Mouse (Mus musculus) CH12.LX (cell line): Measurements from ENCODE around the gene Tas2r135. TPM values are rescaled to one million over a fixed set of nuclear protein-coding genes. Genes with fewer than 3 reads are reported as not detected.

ENCODE experiments used
- DNase-seq: peaks from one replicate; pipeline ENCODE4 v3.0.0-alpha.2; 2013; ENCODE audit errors: extremely low read depth
- H3K27ac ChIP-seq: 2 replicates; pipeline ENCODE4 v1.5.1; 2012; ENCODE audit warnings: low read depth, mild to moderate bottlenecking, control low read depth, moderate library complexity; ENCODE audit not compliant: insufficient read depth
- H3K27me3 ChIP-seq: replicated peaks from 2 replicates; pipeline ENCODE3; 2012; ENCODE audit warnings: inconsistent platforms
- H3K36me3 ChIP-seq, 2 experiments: replicated peaks in 1 of 2; 2 replicates each; pipeline versions ENCODE3 to v1.6.1; 2012; ENCODE audit warnings: inconsistent platforms in 1 of 2, low read length in 1 of 2, mild to moderate bottlenecking in 1 of 2, mixed read lengths in 1 of 2, moderate library complexity in 1 of 2; ENCODE audit not compliant: control insufficient read depth in 1 of 2, insufficient read depth in 1 of 2
- H3K4me1 ChIP-seq, 2 experiments: 2 replicates each; pipeline ENCODE4 v1.6.1; 2012; ENCODE audit warnings: inconsistent platforms in 1 of 2, moderate library complexity in 1 of 2; ENCODE audit not compliant: insufficient read depth in 2 of 2, control insufficient read depth in 1 of 2
- H3K4me2 ChIP-seq: 2 replicates; pipeline ENCODE4 v1.6.1; 2012; ENCODE audit warnings: low read depth, mild to moderate bottlenecking, control low read depth; ENCODE audit not compliant: poor library complexity, insufficient read depth, severe bottlenecking
- H3K4me3 ChIP-seq, 3 experiments: fragments of 150-350 bp in 1 of 3; sonication (generic) in 1 of 3; replicated peaks in 1 of 3; 2 replicates each; pipeline versions ENCODE3 to v1.5.1; 2011 to 2012; ENCODE audit warnings: low read depth in 2 of 3, low read length in 2 of 3, mild to moderate bottlenecking in 2 of 3, moderate library complexity in 2 of 3, control low read depth in 1 of 3, improper control_type of control experiment in 1 of 3, inconsistent platforms in 1 of 3, mixed read lengths in 1 of 3; ENCODE audit not compliant: poor library complexity in 1 of 3
- H3K79me2 ChIP-seq: replicated peaks from 2 replicates; pipeline ENCODE4 v1.6.1; 2012; ENCODE audit warnings: mild to moderate bottlenecking, moderate library complexity; ENCODE audit not compliant: control insufficient read depth, poor library complexity, insufficient read depth, severe bottlenecking; ENCODE audit errors: extremely low read depth
- H3K9ac ChIP-seq: 2 replicates; pipeline ENCODE4 v1.6.1; 2012; ENCODE audit warnings: low read depth, mild to moderate bottlenecking, control low read depth, moderate library complexity; ENCODE audit not compliant: insufficient read depth
- H3K9me3 ChIP-seq: replicated peaks from 2 replicates; pipeline ENCODE3; 2012; ENCODE audit warnings: low read length, inconsistent platforms, mixed read lengths
- BHLHE40 ChIP-seq: IDR thresholded peaks from 2 replicates; pipeline ENCODE4 v1.6.1; 2011; ENCODE audit warnings: mild to moderate bottlenecking, low read depth, low read length, improper control_type of control experiment
- CHD1 ChIP-seq: IDR thresholded peaks from 2 replicates; pipeline ENCODE4 v1.6.1; 2012; ENCODE audit warnings: low read depth, low read length, improper control_type of control experiment, inconsistent platforms
- E2F4 ChIP-seq: IDR thresholded peaks from 2 replicates; pipeline ENCODE4 v1.6.1; 2011; ENCODE audit warnings: low read depth, low read length, improper control_type of control experiment; ENCODE audit not compliant: insufficient replicate concordance
- ELF1 ChIP-seq: IDR thresholded peaks from 2 replicates; pipeline ENCODE4 v1.6.1; 2014; ENCODE audit warnings: low read depth, mild to moderate bottlenecking, inconsistent platforms, low read length, improper control_type of control experiment
- EP300 ChIP-seq: IDR thresholded peaks from 2 replicates; pipeline ENCODE4 v1.6.1; 2011; ENCODE audit warnings: low read length, improper control_type of control experiment
- GABPA ChIP-seq: IDR thresholded peaks from 2 replicates; pipeline ENCODE4 v1.6.1; 2012; ENCODE audit warnings: low read depth, low read length, improper control_type of control experiment, inconsistent platforms; ENCODE audit not compliant: insufficient replicate concordance
- HCFC1 ChIP-seq: IDR thresholded peaks from 2 replicates; pipeline ENCODE4 v1.6.1; 2012; ENCODE audit warnings: low read depth, mild to moderate bottlenecking, inconsistent platforms, low read length, improper control_type of control experiment
- JUND ChIP-seq: conservative IDR thresholded peaks from 2 replicates; pipeline ENCODE4 v1.6.1; 2011; ENCODE audit warnings: low read depth, low read length, improper control_type of control experiment
- MAFK ChIP-seq: IDR thresholded peaks from 2 replicates; pipeline ENCODE4 v1.6.1; 2011; ENCODE audit warnings: low read length, improper control_type of control experiment; ENCODE audit not compliant: insufficient replicate concordance
- MAX ChIP-seq: IDR thresholded peaks from 2 replicates; pipeline ENCODE4 v1.6.1; 2011; ENCODE audit warnings: low read length, improper control_type of control experiment
- MXI1 ChIP-seq: IDR thresholded peaks from 2 replicates; pipeline ENCODE4 v1.6.1; 2011; ENCODE audit warnings: mild to moderate bottlenecking, low read depth, low read length, improper control_type of control experiment
- MYC ChIP-seq: IDR thresholded peaks from 2 replicates; pipeline ENCODE4 v1.6.1; 2011; ENCODE audit warnings: low read depth, mild to moderate bottlenecking, improper control_type of control experiment, low read length
- NELFE ChIP-seq: IDR thresholded peaks from 2 replicates; pipeline ENCODE4 v1.6.1; 2011; ENCODE audit warnings: low read depth, low read length, improper control_type of control experiment
- NRF1 ChIP-seq: IDR thresholded peaks from 2 replicates; pipeline ENCODE4 v1.6.1; 2014; ENCODE audit warnings: low read depth, mild to moderate bottlenecking, inconsistent platforms, low read length, improper control_type of control experiment, moderate library complexity
- POLR2AphosphoS2 ChIP-seq: IDR thresholded peaks from 2 replicates; pipeline ENCODE4 v1.6.1; 2011; ENCODE audit warnings: low read depth, low read length, improper control_type of control experiment
- RAD21 ChIP-seq: IDR thresholded peaks from 2 replicates; pipeline ENCODE4 v1.6.1; 2011; ENCODE audit warnings: low read depth, mild to moderate bottlenecking, low read length, improper control_type of control experiment, moderate library complexity
- RCOR1 ChIP-seq: conservative IDR thresholded peaks from 2 replicates; pipeline ENCODE4 v1.6.1; 2012; ENCODE audit warnings: low read depth, mild to moderate bottlenecking, inconsistent platforms, low read length, improper control_type of control experiment
- SMC3 ChIP-seq: IDR thresholded peaks from 2 replicates; pipeline ENCODE4 v1.6.1; 2011; ENCODE audit warnings: low read depth, low read length, improper control_type of control experiment
- TCF12 ChIP-seq: IDR thresholded peaks from 2 replicates; pipeline ENCODE4 v1.6.1; 2014; ENCODE audit warnings: low read depth, mild to moderate bottlenecking, inconsistent platforms, low read length, improper control_type of control experiment
- UBTF ChIP-seq: IDR thresholded peaks from 2 replicates; pipeline ENCODE4 v1.6.1; 2012; ENCODE audit warnings: low read depth, mild to moderate bottlenecking, inconsistent platforms, low read length, improper control_type of control experiment, moderate library complexity
- USF1 ChIP-seq: IDR thresholded peaks from 2 replicates; pipeline ENCODE4 v1.6.1; 2014; ENCODE audit warnings: low read depth, mild to moderate bottlenecking, inconsistent platforms, low read length, improper control_type of control experiment
- ZC3H11A ChIP-seq: IDR thresholded peaks from 2 replicates; pipeline ENCODE4 v1.6.1; 2012; ENCODE audit warnings: low read depth, mild to moderate bottlenecking, inconsistent platforms, low read length, improper control_type of control experiment
- ZKSCAN1 ChIP-seq: IDR thresholded peaks from 2 replicates; pipeline ENCODE4 v1.6.1; 2012; ENCODE audit warnings: low read depth, inconsistent platforms, low read length, improper control_type of control experiment, borderline replicate concordance
- ZMIZ1 ChIP-seq: IDR thresholded peaks from 2 replicates; pipeline ENCODE4 v1.6.1; 2012; ENCODE audit warnings: low read depth, mild to moderate bottlenecking, inconsistent platforms, low read length, improper control_type of control experiment
- ZNF384 ChIP-seq: IDR thresholded peaks from 2 replicates; pipeline ENCODE4 v1.6.1; 2012; ENCODE audit warnings: low read depth, low read length, improper control_type of control experiment, inconsistent platforms
- dilution Hi-C: fragments of 300-500 bp; cut with MboI; formaldehyde crosslinking; loops from 2 replicates; pipeline ENCODE4 v1.14.3; 2020; ENCODE audit warnings: low sequenced_read_pairs; ENCODE audit not compliant: extremely low pct_unique_long_range_greater_than_20kb, extremely low pct_ligation_motif_present
- in situ Hi-C: fragments of 300-500 bp; cut with MboI; formaldehyde crosslinking; loops from 3 replicates; pipeline ENCODE4 v1.14.3; 2019; ENCODE audit warnings: low sequenced_read_pairs, low pct_ligation_motif_present, low pct_unique_long_range_greater_than_20kb, mixed read lengths
- polyA plus RNA-seq: library from polyadenylated mRNA; unstranded; fragments of >175 nt; gene quantifications from 2 replicates; pipeline ENCODE4 v1.2.1, GENCODE M21; 2012; ENCODE audit warnings: low read depth; ENCODE audit not compliant: insufficient read length
- total RNA-seq, 2 experiments: library from RNA; depleted of rRNA; stranded (reverse); fragments of 300-350 nt in 1 of 2; fragments of >200 nt in 1 of 2; gene quantifications; 2 replicates each; pipeline ENCODE4 v1.2.3; 2012 to 2014

Tas2r135 gene
- total and polyA plus RNA-seq, 3 experiments = not detected

- TF ChIP-seq CHD1 (no peak), E2F4 (no peak), TCF12 (no peak), ELF1 (no peak), MAX (no peak)
- TF ChIP-seq, all 38 proteins: peak for 0
- Histone ChIP-seq H3K27ac (no peak overlapping the region), H3K4me3 (no peak overlapping the region), H3K36me3 (no peaks in the 10 kb centered on the region), H3K4me2 (no peak overlapping the region), H3K9ac (no peak overlapping the region), H3K79me2 (no peaks in the 10 kb centered on the region), H3K27me3 (no peaks in the 10 kb centered on the region), H3K9me3 (no peaks in the 10 kb centered on the region), H3K4me1 (no peaks in the 10 kb centered on the region)
- in situ Hi-C loops = no loop called here
- dilution Hi-C loops = no loop called here
- no peak for DNase-seq
Observed at GRCm38 (mm10) chr6:42369870-42370269, 35.4 kb upstream of the Tas2r135 start.

DNA sequence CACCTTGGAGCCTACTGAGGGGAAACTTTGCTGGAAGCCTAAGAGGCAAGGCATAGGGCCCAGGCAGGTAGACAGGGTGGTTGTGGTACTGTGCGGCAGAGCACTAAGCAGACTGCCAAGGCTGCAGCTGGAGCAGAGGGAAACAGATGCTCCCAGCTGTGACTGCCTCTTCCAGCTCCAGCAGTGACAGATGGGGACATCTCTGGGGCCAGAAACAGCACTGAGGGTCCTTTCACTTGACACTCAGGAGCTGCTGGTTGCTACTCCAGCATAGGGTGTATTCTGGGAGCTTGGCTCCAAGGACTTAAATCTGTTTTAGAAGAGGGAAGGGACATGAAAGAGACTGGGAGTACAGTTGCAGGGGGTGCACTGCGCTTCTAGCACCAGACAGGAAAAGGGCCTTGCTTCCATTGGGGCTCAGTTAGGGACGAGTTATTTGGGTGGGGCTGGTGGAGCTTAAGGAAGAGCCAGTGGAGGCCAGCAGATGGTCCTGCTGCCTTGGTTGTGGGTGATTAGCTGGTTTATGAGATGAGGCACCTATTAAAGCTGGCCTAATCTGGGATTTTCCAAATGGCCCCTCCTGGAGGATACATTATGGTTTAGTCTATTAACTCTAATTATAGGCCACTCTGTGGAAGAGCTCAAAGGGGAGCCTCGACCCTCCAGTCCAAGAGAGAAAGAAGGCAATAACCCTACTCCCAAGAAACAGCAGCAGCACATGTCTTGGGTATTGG lies 34.4 kb upstream of the Tas2r135 start:
- no peak for TF ChIP-seq USF1
- no peak for TF ChIP-seq RCOR1
- TF ChIP-seq, all 38 proteins: peak for 0
- no peak overlapping the region for H3K4me2 ChIP-seq
- H3K27me3 ChIP-seq = no peaks in the 10 kb centered on the region
- no peak overlapping the region for H3K4me3 ChIP-seq
- DNase-seq = no peak
- dilution Hi-C loops = no loop called here
- in situ Hi-C loops = no loop called here
- H3K9ac ChIP-seq = no peak overlapping the region
- H3K4me1 ChIP-seq = peaks cover 0 to 5% of the 10 kb centered on the region in 2 experiments; a peak in 2 of 4 replicates
- H3K9me3 ChIP-seq = no peaks in the 10 kb centered on the region
- no peaks in the 10 kb centered on the region for H3K79me2 ChIP-seq
- H3K27ac ChIP-seq = no peak overlapping the region
- no peaks in the 10 kb centered on the region for H3K36me3 ChIP-seq

- Histone ChIP-seq H3K79me2 (no peaks in the 10 kb centered on the region), H3K36me3 (no peaks in the 10 kb centered on the region), H3K9me3 (no peaks in the 10 kb centered on the region), H3K4me1 (peaks cover 0 to 17% of the 10 kb centered on the region in 2 experiments; a peak in 2 of 4 replicates), H3K9ac (no peak overlapping the region), H3K4me3 (no peak overlapping the region), H3K27ac (no peak overlapping the region), H3K4me2 (no peak overlapping the region), H3K27me3 (no peaks in the 10 kb centered on the region)
- dilution Hi-C loops (no loop called here), in situ Hi-C loops (no loop called here)
- no peak for DNase-seq
- TF ChIP-seq MYC = no peak
- TF ChIP-seq EP300 = no peak
- TF ChIP-seq RAD21 = no peak
- no peak for TF ChIP-seq ZKSCAN1
- no peak for TF ChIP-seq E2F4
- TF ChIP-seq ZNF384 = no peak
- TF ChIP-seq HCFC1 = no peak
- TF ChIP-seq NRF1 = no peak
- TF ChIP-seq GABPA = no peak
- no peak for TF ChIP-seq JUND
- TF ChIP-seq ZC3H11A = no peak
- no peak for TF ChIP-seq POLR2AphosphoS2
- no peak for TF ChIP-seq SMC3
- no peak for TF ChIP-seq MXI1
- TF ChIP-seq MAFK = no peak
- no peak for TF ChIP-seq BHLHE40
- no peak for TF ChIP-seq UBTF
- TF ChIP-seq ZMIZ1 = no peak
- TF ChIP-seq NELFE = no peak
Observed at GRCm38 (mm10) chr6:42372001-42372400, 33.2 kb upstream of the Tas2r135 start.
